Mouse (Mus musculus) ovary, postnatal 14 days (tissue): Measurements from ENCODE around the gene Olfm1.

Experiments used
- DNase-seq: peaks from one replicate; pipeline ENCODE4 v3.0.0; 2022; ENCODE audit warnings: low spot score

The Olfm1 gene

DNA sequence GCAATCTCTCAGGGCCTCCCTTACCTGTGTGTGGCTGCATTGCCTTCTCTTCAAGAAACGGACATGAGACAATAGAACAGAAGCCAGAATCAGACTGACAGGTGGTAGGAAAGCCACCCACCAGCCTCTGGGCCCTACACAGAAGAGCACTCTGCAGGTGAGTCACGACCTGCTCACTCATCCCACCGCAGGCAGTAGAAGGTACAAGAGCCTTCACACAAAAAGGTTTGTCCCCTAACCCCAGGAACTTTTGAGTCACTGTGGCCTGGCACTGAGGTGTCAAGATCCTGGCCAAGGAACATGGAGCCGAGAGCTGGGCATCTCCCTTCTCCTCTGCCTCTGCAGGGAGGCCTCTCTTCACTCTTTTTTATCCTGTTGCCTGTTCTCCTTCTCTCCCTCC lies 42.3 kb downstream of the Olfm1 start:
- no peak for DNase-seq

- no peak for DNase-seq
Observed at GRCm38 (mm10) chr2:28236447-28236846, 43.7 kb downstream of the Olfm1 start.

- DNase-seq = no peak
Observed at GRCm38 (mm10) chr2:28239616-28240015, 46.8 kb downstream of the Olfm1 start.

GRCm38 (mm10) chr2:28240920-28241319 lies 48.1 kb downstream of the Olfm1 start:
- DNase-seq = no peak

- DNase-seq = no peak
Observed at GRCm38 (mm10) chr2:28241520-28242221, 48.9 kb downstream of the Olfm1 start.

DNA sequence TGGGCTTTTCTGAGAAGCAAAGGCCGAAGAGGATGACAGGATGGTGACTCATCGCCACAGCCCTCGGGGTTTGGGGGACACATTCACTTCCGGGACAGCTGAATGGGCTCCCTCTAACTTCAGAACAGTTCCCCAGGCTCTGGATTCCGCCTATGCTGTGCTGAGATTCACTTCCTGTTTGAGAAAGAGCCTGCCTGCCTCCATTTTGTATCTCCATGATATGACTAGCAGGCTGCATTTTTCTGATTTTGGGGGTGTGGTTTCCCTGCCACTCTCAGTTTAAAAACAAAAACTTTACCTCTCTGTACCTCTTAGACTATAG lies 49.4 kb downstream of the Olfm1 start:
- no peak for DNase-seq

DNA sequence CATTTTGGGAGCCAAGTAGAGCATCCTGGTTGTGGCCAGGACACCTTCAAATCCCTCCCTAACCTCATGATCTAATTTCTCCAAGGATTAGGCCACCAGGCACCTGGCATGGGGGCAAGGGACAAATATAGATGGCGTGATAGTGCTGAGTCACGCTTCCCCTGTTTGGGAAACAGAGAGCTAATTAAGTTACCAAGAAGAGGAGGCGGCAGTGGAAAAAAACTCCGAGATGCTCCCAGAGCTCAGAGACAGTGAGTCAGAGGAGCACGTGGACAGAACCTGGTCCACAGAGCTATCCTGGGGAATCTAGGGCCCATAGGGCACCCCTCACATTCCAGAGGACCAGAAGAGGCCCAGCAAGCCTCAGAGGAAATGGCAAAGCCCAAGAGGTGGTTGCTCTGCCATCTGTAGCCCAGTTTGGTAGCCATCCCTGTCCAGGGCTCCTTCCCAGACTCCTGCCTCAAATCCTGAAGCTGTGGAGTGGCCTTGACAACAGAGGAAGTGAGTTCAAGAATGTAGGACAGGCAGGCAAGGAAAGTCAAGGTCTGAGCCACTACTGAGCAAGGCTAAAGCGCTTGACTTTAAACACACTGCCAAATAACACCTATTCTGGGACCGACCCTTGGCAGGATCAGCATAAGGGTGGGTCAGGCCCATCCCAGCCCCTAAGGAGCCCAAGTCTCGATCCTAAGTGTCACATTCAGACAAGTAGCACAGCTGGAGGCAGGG lies 52.0 kb downstream of the Olfm1 start:
- no peak for DNase-seq

DNA sequence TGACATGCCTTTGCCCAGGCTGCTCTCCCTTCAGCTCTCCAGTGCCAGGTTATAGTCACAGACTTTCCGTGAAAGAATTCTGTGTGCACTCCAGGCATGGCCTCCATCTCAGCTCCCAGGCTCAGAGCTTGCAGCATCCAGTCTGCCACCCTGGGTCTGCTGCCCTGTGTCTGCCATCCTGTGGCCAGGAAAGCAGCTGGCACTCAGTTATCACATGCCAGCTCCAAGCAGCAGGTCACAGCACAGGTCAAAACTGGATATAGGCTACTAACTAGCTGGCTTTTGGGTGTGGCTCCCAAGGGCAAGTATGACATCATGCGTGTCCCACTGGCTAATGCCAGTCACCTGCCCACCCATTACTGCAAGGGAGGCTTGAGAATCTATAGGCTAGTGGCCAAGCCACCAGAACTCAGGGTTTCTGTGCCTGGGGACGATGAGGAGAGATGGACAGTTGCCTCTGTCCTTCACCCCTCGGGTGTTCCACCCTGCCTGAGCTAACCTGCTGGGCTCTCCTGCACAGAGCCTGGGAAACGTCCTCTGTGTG lies 53.4 kb downstream of the Olfm1 start:
- no peak for DNase-seq

- no peak for DNase-seq
Observed at GRCm38 (mm10) chr2:28247098-28247497, 54.3 kb downstream of the Olfm1 start.

DNA sequence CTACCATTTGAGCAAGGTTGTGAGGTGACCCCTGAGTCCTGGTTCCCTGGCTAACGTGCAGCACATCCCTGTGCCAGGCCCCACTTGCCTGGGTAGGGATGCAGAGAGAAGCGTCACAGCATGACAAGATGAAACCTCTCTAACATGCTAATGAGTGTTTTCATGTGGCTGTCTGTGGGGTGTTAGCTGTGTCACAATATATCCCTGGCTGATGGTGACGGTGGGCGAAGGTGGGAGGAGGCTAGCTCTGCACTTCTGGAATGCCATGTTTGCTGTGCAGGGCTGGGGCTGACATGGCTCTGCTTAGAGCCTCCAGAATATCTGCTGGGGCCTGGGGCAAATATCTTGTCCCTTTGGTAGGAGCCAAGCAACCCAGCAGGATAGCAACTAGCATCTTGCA lies 59.8 kb downstream of the Olfm1 start:
- DNase-seq = no peak

DNA sequence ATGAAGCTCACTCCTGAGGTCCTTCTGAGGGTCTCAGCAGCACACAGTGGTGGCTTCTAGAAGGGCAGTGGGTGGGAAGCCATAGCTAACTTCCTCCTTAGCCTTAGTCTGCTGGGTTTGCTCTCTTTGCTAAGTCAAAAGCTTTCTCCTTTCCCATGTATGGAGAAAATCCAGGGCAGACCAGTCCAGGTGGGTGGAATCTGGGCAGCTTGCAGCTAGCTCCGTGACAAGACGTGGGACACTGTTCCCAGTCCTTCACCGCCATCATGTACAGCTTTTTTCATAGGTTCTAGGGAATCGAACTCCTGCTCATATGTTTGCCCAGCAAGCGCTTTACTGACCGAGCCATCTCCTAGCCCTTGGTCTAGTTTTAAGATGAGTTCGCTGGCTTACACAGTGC lies 63.2 kb downstream of the Olfm1 start:
- no peak for DNase-seq

DNA sequence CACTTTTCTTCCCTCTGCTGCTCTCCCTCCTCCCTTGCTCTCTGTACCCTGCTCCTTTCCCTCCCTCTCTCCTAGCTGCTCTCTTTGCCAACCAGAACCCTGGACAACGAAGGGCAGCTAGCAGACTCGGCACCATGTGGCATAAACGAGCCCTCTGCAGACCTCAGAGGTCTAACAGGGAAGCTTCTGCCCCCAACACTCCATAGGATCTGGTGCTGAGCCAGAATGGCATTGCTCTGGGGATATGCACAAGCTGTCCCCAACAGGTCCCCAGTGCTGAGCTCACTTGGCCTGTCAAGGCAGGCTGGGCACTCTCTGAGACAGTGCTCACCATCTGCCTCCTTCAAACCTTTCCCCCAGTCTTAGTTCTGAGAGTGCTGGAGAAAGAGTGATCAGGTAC lies 68.6 kb downstream of the Olfm1 start:
- no peak for DNase-seq

GRCm38 (mm10) chr2:28267776-28268275 lies 75.0 kb downstream of the Olfm1 start:
- DNase-seq = no peak

DNA sequence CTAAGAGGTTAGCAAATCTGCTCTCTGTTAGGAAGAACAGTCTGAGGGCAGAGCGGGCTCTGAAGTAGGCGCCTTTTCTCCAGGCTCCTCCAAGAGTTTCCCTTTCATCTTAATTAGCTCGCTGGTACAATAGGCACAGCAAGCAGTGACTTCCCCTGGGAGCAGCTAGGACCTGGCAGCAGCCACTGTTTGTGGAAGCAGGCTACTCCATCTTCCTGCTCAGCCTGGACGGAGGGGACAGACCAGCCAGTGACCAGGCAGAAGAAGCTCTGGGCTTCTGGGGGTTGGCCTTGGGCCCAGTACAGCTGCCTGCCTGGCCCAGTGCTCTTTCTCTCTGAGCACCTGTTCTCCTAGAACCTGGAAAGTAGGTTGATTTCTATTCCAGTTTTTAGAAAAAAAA lies 77.8 kb downstream of the Olfm1 start:
- DNase-seq = no peak

GRCm38 (mm10) chr2:28272218-28272965 lies 79.6 kb downstream of the Olfm1 start:
- no peak for DNase-seq

DNA sequence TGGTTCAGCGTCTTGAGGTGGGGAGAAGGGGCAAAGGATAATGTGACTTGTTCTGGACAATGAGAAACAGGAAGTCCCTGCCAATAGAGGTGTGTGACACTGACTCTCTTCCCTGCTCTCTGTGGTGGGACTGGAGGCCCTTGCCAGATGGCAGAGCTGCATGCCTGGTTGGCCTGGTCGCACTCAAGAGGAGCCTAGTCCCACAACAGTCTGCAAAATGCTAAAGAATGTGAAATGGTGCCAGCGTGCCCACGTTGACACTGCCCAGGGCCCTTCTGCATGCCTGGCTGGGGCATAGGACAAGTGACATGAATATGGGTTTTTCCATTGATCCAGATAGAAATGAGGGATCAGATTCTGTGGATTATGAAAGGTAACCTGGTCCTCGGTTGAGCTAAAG lies 81.2 kb downstream of the Olfm1 start:
- no peak for DNase-seq

GRCm38 (mm10) chr2:28275345-28275744 lies 82.6 kb downstream of the Olfm1 start:
- no peak for DNase-seq

DNA sequence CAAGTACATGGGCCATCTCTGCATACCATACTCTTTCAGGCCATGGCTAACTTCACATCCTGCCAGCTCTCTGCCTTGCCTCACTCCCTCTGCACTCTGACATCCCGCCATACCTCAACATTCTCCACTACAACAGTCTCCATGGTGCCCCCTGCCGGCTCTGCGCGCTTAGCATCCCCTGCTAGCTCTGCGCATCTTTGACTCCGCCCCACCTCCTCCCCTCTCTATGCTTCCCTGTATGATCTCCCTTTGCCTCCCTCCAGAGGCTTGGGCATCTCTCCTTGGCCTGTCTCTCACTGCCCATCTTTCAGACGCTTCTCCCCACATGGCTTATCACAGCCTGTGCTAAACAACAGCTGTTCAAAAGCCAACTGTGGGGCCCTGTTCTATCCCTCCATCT lies 85.4 kb downstream of the Olfm1 start:
- DNase-seq = peak; percentile 60

- no peak for DNase-seq
Observed at GRCm38 (mm10) chr2:28278853-28279252, 86.1 kb downstream of the Olfm1 start.
